Mouse (Mus musculus) thymus, adult 2 months (tissue): Measurements from ENCODE around the gene Sestd1.

ENCODE experiments used
- CTCF ChIP-seq: fragments of 200-500 bp; IDR thresholded peaks from 2 replicates; pipeline ENCODE4 v1.5.1; 2012; ENCODE audit warnings: mild to moderate bottlenecking, control low read depth, low read length, moderate library complexity, borderline replicate concordance; ENCODE audit not compliant: control insufficient read depth, poor library complexity, insufficient read depth; ENCODE audit errors: extremely low read depth
- POLR2A ChIP-seq: fragments of 200-500 bp; IDR thresholded peaks from 2 replicates; pipeline ENCODE4 v1.6.1; 2012; ENCODE audit warnings: mild to moderate bottlenecking, low read length, control low read depth, moderate library complexity; ENCODE audit not compliant: control insufficient read depth, poor library complexity, insufficient read depth; ENCODE audit errors: extremely low read depth

DNA sequence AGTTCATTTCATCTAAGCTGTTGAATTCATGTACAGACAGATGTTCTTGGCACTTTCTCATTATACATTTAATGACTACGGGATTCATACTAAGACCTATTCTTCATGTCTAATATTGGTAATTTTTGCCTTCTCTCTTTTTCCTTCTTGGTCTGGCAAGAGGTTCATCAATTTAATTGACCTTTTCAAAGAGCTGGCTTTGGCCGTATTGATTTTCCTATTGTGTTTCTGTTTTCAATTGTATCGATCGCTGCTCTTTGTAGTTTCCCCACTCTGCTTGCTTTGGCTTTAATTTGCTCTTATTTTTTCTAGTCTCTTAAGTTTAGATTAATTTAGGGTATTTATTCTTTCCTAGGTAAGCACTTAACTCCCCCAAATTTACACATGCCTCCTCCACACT, 122.8 kb downstream of the Sestd1 start:
- no peak for TF ChIP-seq POLR2A
- no peak for TF ChIP-seq CTCF
